Mouse (Mus musculus): ENCODE data around the gene Tpcn2. TPM values are rescaled to one million over a fixed set of nuclear protein-coding genes. Genes with fewer than 3 reads are reported as not detected.
A peak's percentile ranks its signal among the peaks of the same experiment; 100 is the strongest.

The Tpcn2 gene
- 10 to 100 TPM in 1 of 2 experiments, 1 to 10 TPM in 1; 6.1 to 13.6 TPM for polyA plus RNA-seq (2017; shearing (Covaris generic))

DNA sequence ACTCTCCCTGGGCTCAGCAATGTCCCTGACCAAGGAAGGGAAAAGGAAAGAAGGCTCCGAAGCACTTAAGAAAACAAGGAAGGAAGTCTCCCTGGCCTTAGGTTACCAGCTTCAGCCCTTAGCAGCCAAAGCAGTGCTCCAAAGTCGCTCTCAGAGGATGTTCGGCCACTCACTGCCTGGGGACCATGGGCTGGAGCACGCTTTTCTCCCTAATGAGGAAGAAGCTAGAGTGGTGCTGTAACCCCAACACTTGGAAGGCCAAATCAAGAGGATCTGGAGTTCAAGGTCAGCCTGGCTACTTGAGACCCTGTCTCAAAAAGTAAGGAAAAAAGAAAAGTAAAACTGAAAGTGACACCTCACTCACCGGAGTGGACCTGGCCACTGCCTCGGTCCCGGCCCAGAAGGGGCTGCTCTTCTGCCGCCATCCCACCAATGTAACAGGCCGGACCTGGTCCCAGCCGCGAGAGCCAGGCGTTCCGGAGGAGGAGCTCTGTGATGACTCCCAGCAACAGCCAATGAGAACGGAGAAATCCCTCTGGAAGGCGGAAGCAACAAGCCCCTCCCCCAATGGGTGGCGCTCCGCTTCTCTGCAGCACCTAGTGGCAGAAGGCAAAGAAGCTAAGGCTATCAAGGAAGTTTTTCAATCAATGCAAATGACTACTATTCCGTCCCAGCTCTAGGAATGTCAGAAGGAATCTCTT is at the start of gene Tpcn2:
Tpcn2 (minus strand) TSS at position 525 of the 701 bp plus-strand sequence.
- ATAC-seq = peak; percentile 99

DNA sequence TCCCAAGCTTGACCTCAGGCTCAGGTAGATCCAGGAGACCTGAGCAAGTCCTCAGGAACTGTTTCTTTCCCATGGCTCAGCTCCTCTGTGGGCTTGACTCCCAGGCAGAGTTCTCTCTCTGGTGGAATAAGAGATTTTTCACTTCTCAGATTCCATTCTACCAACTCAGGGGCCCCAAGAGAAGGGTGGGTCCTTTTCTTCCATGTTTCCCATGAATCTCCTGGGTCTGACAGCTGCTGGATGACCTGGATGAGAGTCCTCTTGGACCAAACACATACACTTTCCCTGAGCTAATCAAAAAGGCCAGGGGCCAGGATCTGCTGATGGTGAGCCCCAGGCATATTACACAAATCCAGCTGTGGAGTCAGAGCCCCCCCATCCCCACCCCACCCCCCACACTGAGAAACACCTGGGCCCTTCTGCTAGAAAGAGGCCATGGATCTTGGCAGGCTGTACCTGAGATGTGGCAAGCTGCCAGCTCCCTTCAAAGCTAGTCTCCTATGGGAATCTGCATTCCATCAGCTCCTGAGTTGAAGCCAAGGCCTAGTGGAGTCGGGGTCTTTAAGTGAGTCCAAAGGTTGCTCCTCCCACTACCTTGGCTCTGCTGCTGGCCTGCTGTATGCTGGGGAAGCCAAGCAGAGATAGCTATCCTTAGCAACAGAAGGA is 48.7 kb upstream of the Tpcn2 start:
- no peak for ATAC-seq

DNA sequence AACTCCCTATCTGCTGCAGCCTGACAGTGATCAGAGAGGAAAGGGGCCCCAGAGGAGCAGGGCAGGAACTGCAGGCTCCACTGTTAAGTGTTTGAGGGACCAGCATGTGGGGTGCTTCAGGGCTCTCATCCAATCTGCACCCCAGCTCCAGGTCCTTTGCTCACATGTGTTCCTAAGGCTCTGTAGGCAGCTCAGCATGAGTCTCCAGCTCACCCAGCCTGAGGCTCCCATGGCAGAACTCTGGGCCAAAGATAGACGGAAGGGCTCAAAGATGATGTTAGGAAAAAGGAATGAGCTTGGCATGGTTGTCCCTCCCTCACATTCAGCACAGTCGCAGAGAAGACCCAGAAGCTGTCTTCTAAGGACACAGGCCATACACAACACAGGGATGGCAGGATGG is 46.8 kb upstream of the Tpcn2 start:
- no peak for ATAC-seq

DNA sequence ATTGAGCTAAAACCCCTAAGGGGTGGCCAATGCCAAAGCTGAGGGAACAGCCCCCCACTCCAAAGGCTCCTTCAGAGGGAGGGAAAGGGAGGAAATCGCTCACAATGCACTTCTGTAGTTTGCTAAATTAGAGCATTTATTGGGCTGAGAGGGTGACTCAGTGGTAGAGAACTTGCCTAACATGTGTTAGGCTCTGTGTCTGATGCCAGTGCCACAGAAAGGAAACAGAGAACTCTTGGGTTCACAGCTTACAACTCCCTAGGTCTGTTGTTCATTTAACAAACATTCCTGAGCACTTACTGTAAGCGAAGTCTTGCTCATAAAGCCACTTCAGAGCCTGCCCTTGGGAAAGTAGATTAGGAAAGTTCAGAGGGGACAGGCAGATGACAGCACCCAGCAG is 46.2 kb upstream of the Tpcn2 start:
- ATAC-seq = no peak

DNA sequence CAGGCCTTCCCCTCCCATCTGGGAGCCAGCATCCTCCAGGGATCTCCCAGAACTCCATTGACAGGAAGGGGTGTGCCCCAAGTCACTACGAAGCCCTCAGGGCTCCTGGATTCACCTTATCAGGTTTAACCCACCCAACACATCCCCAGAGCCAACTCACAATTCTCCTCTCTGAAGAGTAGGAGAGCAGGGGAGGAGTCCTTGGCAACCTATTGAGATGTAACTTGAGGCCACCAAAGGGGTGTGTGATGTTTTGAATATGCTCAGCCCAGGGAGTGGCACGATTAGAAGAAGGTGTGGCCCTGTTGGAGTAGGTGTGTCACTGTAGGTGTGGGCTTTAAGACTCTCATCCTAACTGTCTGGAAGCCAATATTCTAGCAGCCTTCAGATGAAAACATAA is 41.9 kb upstream of the Tpcn2 start:
- no peak for ATAC-seq

DNA sequence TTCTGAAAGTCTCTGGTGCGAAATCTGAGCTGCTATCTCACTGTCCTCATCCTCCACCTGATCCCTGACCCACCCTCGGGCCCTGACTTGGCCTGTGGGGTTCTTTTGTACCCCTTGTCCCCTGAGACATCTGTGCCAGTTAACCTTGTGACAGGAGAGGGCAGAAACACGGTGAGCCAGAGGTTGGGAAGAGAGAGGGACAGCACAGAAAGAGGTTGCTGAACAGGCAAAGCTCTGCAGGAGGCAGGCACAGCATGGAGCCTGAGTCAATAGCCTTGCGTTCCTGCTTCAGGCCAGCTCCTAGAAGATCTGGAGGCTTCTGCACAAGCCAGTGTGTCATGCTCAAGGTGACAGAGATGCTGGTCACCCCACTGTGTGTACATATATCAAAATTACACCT is 39.8 kb upstream of the Tpcn2 start:
- ATAC-seq = no peak

DNA sequence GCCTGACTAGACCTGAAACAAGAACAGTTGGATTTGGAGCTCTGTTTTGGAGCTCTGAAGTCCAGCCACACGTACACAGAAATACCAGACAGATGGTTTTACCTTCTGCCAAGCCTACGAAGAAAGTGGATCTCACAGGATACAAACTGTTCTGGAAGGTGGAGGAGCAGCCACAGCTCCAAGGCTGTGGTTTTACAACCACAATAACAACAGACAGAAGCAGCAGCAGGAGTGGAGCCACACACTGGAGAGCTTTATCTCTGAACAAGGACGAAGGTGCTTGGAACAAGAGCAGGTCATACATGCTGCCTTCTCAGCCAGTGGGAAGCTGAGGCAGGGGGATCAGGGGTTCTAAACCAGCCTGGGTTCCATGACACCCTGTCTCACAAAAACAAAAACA is 35.7 kb upstream of the Tpcn2 start:
- no peak for ATAC-seq

DNA sequence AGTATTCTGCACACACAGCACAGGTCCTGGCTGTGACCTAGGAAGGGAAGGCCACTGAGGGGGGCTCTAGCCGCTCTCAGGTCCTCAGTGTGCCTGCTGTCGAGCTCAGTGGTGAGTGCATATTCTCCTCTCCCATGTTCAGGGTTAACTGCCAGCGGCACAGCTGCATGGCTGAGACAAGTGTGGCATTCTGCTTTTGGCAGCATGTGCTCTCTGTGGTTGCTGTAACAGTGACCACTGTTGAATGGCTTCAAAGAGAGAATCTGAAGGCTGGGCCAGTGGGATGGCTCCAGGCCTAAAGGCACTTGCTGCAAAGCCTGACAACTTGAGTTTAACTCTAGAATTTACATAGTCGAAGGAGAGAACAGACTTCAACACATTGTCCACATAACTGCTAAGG is 33.7 kb upstream of the Tpcn2 start:
- no peak for ATAC-seq

DNA sequence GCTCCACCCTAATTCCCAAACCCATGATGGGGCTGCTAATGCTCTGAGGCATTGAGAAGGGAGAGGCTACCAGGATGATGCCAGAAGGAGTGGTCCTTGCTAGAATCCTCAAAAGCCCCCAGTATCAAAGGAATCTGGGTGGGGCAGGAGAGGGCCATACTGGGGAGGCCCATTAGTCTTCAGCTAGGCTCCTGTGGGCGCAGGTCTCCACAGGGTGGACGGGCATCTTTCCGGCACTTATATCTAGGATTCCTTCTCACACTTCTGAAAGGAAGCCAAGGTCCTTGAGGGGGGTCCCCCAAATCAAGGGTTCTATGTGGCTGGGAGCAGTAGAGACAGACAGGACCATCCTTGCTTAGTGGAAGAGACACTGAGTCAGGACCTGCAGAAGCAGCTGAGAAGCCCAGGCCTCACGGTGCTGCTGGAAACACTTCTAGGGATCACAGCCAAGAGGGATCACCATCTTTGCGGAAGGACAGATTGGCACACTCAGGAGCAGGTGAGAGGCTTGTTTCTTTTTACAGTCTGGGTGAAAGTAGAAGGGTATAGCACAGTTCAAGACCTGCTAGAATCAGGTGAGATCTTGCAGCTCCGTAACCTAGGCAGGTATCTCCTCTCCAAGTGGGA is 31.1 kb upstream of the Tpcn2 start, which contains the start of gene Mrgprd:
Mrgprd (plus strand) TSS at position 51 of the 627 bp plus-strand sequence.
- ATAC-seq = no peak

DNA sequence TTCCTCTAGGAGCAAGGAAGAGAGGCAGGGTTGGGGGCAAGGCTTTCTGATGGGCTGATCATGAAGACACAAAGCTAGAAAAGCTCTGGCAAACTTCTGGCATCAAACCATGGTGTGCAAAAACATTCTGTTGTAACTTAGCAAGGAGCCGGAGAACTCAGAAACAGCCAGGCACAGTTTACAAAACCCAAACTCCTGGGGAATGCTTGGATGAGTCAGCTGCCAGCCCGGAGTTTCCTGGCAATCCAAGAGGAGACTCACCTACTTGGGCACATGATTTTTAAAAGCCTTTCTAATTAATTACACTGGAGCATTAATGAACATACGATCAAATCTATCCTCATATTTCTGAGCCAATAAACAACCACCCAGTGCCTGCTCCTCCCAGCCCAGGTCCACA is 28.3 kb upstream of the Tpcn2 start:
- no peak for ATAC-seq

DNA sequence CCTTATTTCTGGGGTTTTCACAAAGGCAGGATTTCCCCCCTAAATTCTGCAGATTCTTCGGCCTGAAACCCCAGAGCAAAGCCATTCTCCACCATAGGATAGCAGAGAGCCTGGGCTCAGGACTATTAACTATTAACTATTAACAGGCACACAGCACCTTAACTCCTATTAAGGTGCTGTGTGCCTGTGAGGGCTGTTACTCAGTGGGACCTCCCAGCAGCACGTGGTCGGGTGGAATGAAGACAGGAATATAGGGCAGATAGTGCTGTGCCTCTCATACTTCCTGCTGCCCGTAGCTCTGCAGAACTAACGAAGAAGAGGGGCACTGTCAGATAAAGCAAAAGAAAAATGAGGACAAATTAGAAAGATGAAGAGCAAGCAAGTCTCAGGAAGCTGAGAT is 26.7 kb upstream of the Tpcn2 start:
- ATAC-seq = no peak

DNA sequence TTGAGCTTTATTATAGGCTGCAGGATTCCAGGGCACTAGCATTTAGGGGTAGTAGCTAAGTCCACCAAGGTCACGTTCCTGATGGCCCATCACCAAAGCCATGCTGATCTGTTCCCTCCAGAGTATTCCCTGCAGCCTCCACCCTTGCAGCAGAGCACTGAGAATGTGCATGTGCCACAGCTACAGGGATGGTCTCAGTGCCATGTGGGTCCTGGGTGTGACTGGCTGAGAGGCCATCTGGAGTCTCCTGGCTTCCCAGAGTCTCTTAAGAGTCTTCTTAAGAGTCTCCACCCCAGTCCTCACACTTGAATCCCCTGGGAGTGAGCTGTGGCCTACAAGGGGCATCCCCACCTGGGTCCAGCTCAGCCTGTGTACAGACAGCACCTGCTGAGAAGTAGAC is 26.1 kb upstream of the Tpcn2 start:
- no peak for ATAC-seq

DNA sequence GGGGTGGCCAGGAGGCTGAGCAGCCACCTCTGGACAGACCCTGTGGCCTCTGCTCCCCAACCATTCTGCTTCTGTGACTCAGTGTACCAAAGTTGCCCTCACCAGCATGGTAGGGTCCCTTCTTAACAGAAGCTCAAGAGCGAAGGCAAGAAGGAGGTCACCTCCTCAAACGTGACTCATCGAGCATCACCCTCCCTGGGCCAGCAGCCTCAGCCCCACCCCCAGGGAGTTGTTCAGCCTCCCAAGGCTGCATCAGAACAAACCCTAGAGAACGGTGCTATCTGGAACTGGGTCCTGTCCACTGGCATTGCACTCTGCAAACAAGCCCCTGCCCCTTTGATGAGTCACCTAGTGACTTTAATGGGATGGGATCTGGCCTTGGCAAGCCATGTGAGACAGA is 25.1 kb upstream of the Tpcn2 start:
- no peak for ATAC-seq

DNA sequence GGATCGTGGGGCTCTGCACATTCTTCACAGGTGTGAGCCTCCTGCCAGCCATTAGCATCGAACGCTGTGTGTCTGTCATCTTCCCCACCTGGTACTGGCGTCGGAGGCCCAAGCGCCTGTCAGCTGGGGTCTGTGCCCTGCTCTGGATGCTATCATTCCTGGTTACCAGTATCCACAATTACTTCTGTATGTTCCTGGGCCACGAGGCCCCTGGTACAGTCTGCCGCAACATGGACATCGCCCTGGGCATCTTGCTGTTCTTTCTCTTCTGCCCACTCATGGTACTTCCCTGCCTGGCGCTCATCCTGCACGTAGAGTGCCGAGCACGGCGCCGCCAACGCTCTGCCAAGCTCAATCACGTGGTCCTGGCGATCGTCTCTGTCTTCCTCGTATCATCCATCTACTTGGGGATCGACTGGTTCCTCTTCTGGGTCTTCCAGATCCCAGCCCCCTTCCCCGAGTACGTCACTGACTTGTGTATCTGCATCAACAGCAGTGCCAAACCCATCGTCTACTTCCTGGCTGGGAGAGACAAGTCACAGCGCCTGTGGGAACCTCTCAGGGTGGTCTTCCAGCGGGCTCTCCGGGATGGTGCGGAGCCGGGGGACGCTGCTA is 24.4 kb upstream of the Tpcn2 start:
- no peak for ATAC-seq

DNA sequence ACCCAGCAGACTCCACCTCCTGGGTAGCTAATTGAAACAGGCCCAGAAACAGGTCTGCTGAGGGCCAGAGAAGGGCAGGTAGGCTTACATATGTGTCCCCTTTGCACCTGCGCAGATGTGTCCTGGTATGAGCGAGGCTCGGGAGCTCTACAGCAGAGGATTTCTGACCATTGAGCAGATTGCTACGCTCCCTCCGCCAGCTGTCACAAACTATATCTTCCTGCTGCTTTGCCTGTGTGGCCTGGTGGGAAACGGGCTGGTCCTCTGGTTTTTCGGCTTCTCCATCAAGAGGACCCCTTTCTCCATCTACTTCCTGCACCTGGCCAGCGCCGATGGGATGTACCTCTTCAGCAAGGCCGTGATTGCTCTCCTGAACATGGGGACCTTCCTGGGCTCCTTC is 23.8 kb upstream of the Tpcn2 start:
- no peak for ATAC-seq

DNA sequence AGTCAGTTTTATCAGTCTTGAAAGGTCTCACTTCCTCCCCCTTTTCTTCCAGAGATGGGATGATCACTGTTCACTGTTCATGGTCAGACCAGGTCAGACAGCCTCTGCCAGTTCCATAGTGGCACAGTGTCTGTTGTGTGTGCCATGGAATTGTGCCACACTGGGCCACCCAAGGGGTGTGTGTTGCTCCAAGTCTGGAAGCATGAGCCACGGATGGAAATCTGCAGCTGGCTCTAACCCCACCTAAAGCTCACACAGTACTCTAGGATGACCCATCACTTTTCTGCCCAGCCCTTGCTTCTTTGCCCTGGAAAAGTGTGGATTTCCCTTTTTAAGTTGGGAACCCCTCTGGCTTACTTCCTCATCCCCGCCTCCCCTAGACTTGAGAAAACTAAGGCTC is 20.3 kb upstream of the Tpcn2 start:
- ATAC-seq = no peak

DNA sequence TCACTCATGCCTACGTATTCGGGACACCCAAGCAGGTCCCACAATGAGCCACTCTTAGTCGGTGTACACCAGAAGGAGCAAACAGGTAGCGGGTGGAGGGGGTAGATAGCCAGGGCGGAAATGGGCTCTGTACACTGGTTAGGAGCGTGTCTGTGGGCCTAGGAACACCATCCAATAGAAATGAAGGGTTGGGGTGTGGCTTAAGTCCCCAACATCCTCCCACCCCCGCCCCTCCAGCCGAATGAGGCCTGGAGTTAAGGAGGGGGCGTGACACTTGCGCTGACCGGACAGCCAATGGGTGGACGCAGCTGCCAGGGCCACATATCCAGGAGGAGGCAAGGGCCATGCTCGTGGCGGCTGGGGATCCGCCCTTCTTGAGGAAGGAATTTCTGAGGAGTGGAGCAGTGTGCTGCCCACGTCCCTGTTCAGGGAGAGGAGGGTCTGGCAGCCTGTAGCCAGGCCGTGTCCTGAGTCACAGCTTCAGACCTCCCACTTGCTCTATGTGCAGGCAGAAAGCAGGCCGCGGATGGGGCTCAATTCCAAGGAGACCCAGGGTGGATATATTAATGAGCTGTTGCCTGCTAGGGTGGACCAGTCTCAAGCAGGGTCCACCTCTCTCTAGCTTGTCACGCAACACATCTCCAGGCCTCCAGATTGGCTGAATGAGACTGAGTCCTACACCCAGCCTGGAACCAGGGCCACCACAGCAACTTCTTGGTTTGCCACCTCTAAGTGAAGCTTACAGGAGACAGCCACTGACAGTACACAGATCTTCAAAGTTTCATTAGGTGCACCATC is 18.9 kb upstream of the Tpcn2 start:
- no peak for ATAC-seq

DNA sequence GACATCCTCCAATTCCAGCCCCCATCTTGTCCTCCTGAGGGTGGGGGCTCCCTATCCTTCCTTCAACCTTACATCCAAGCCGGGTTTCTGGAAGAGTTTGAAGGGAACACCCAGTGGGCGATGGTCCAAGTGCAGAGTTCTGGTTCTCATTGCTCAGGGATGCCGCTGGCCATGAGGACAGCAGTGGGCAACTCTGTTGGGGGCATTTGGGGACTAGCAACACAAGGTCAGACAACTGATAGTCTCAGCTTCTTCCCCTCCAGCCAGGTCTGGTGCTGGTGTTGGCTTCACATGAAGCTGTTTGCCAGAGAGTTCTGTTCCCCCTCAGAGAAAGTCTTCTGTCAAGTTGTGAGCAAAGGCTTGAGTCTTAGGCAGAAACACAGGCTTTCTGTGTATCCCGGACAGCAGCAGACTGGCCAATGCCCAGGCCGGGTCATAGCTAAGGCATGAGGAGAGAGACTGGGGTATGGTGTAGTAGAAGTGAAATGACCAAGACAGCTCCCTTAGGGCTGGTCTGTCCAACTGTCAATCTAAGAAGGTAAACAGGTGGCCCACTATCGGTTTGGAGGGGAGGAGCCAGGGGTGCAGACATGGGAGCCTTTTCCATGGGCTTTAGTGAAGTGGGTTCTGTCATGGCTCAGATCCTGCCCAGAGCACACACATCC is 17.7 kb upstream of the Tpcn2 start:
- no peak for ATAC-seq

DNA sequence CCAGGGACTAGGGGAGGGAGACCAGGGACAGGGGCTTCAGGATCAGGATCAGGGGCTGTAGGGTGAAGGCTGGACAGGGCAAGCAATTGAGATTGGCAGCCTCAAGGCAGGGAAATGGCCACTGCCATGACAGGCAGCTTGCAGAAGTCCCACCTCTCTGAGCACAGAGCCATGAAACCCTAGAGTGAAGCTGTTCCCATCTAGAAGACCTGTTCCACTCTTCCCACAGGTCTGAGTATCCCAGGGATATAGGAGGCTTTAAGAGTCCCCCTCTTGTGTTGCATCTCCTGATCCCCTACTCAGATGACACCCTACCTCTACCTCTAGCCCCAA is 17.2 kb upstream of the Tpcn2 start:
- ATAC-seq = no peak

DNA sequence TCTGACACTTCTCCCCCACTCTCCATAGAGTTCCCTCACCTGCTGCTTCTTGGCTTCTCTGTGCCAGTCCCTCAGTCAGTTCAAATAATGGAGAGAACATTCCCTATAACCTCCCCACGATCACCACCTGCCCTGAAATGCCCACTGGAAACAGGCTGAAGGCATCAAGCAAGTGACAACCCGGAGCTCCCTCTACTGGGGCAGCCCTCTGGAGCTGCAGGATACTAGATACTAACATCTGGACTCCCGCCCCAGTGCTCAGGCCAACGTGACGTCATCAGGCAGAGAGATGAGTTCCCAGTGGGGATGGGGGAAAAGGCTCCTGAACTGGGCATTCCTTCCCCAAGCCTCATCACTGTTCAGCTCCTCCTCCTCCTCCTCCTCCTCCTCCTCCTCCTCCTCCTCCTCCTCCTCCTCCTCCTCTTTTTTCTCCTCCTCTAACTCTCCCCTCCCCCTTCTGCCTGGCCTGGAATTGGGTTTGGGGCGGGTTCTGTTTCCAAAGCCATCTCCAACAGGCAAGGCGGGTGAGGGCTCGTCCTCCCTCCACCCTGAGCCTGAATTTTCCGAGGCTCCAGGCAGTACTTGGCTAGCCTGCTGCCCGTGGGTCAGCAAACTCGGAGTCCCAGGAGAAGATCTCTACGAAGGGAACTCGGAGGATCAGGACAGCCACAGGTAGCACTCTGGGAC is 16.7 kb upstream of the Tpcn2 start, which contains the start of gene Mrgprf:
Mrgprf (plus strand) TSS at position 508 of the 687 bp plus-strand sequence.
- no peak for ATAC-seq

DNA sequence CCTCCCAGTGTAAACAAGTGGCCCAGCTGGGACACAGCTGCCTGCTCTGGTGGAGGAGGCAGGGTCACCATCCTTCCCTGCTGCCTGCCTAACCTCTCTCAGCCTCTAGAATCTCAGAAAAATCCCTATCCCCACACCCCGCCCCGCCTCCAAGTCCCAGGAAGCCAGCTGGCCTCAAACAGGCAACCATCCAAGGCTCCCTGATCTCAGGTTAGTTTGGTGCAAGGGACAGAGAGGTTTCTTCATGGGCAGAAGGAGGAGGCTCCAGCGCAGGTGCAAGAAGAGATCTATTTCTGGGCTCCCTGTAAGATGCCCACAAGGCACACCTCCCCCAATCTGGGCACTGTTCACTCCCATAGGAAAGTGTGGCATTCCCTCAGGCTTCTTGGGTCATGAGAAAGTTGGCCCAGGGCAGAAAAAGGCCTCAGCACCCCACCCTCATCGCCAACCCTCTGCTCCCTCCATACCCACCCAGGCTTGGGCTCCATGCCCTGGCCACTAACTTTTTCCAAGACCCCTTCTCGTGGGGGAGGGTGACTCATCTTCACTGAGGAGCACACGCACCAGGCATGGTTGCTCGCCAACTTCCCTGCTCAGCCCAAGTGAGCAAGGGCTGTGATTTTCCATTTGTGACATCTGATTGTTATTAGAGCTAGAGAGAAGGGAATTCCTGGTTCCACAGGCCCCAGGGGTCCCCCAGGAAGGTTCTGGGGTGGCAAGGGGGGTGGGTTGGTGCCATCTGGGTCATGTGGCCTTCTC is 15.9 kb upstream of the Tpcn2 start:
- ATAC-seq = no peak

All from CD4-positive, CD25-positive, alpha-beta regulatory T cell, adult 4 months (primary cell).